Comparison of ENCODE assay signal across 8 mouse cellular contexts in the genomic region with DNA sequence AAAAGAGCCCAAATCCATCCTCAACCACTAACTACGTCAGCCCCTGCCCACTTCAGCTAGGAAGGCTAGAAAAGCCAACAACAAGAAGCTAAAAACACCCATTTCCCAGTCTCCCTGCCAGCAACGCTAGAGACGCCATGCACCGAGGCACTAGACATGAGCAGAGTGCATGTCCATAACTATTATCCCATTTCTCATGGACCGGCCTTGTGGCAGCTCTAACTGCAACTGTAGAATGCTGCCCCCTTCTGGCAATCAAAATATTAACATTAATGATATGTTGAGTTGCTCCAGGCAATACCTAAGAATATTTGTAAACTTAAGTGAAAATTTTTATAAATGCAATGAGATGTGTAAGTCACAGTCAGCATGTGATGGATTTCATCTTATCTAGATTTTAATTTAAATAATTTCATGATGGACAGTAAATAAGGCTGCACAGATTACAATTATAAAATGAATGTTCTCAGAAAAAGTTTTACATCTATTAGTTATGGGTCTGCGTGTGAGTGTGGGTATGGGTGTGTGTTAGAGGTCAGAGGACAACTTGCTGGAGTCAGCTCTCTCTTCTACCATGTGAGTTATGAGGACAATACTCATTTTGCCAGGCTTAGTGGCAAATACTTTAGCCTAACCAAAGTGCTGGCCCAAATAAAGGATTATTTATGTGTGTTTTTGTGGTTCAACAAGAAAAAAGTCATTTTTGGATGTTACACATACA.
A peak's percentile ranks its signal among the peaks of the same experiment; 100 is the strongest.
DNase-seq lines count a peak whose midpoint lies in the region.

No protein-coding gene starts in this region.

- intact Hi-C loops in heart, postnatal 36 days (cut with DNase I): loop anchor here (1.0 to 10.0 kb wide), 2 partner anchors 103 to 673 kb away; no protein-coding TSS in a partner anchor

- DNase-seq in frontal cortex, adult 2 months (ENCODE audit: extremely low spot score in 1 of 2, low spot score in 1 of 2): peak; percentile 10 to 91
- no peak for DNase-seq in frontal cortex, postnatal 14 days (ENCODE audit: low spot score in 2 of 2)
- DNase-seq in thymus, postnatal 0 days (ENCODE audit: low spot score): peak; percentile 35
- no peak for DNase-seq in thymus, postnatal 36 days
- peak; percentile 72 to 76 for DNase-seq in cerebellum, postnatal 14 days
- peak; percentile 13 to 19 for DNase-seq in heart, postnatal 36 days
- peak; percentile 15 to 30 for DNase-seq in layer of hippocampus, postnatal 25 days (ENCODE audit: extremely low spot score in 1 of 2, low spot score in 1 of 2)
- DNase-seq in naive thymus-derived CD4-positive, alpha-beta T cell, adult 2 months (ENCODE audit: low read depth): peak; percentile 77

Comparison
In these comparisons a context has a peak if more than half of its experiments do, and no peak if none do; other contexts are left out.
1. DNase-seq: peak in frontal cortex, adult 2 months (2 of 2), thymus, postnatal 0 days (single experiment), cerebellum, postnatal 14 days (2 of 2), heart, postnatal 36 days (2 of 2), layer of hippocampus, postnatal 25 days (2 of 2) and naive thymus-derived CD4-positive, alpha-beta T cell, adult 2 months (single experiment); none in frontal cortex, postnatal 14 days (0 of 2) and thymus, postnatal 36 days (0 of 2).